Comparison of ENCODE assay signal across 8 mouse cellular contexts in the genomic region with DNA sequence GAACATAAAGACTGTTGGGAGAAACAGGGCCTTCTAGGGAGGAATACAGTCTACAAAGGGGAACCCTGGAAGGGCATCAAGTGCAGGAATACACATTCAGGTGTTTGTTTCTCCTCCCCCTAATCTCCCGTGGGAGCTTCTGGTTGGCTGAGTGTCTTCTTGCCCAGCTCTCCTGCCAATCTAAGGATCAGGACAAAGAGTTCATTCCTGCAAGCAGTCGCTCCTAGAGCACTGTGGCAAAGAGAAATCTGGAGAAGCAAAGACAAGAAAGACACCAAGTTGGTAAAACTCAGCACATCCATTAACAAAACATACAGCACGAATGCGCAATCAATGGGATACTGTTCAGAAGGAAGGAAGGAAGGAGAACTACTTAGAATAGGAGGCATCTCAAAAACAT. TPM values are rescaled to one million over a fixed set of nuclear protein-coding genes. Genes with fewer than 3 reads are reported as not detected.
A peak's percentile ranks its signal among the peaks of the same experiment; 100 is the strongest.
DNase-seq lines count a peak whose midpoint lies in the region; ATAC-seq and TF ChIP-seq lines count a peak whose summit lies in the region.

No protein-coding gene starts in this region.

- H3K9me3 ChIP-seq in lung, embryonic 16.5 days (ENCODE audit: control insufficient read depth, low read length), result no peaks in the 10 kb centered on the region

- H3K27me3 ChIP-seq in cerebellum, adult 2 months (ENCODE audit: control insufficient read depth, insufficient read depth, low read length), result no peaks in the 10 kb centered on the region
- H3K27me3 ChIP-seq in lung, embryonic 16.5 days (ENCODE audit: control insufficient read depth, insufficient read depth, low read depth, low read length), result no peaks in the 10 kb centered on the region
- no peaks in the 10 kb centered on the region for H3K27me3 ChIP-seq in small intestine, adult 2 months (ENCODE audit: control insufficient read depth, insufficient read depth, low read length)

- no peak for TF ChIP-seq CTCF in cerebellum, adult 2 months (IDR thresholded peaks at IDR 0.05; ENCODE audit: borderline replicate concordance, insufficient read depth, low read depth, low read length)
- no peak for TF ChIP-seq CTCF in small intestine, adult 2 months (IDR thresholded peaks at IDR 0.05; ENCODE audit: extremely low read depth, insufficient read length, insufficient replicate concordance, low read depth, low read length)

- peak overlapping the region; percentile 99; the same call in 1 of the 2 replicates for H3K27ac ChIP-seq in cerebellum, adult 2 months (ENCODE audit: insufficient read depth, low read length)
- no peak overlapping the region for H3K27ac ChIP-seq in lung, embryonic 16.5 days (ENCODE audit: low read length)
- H3K27ac ChIP-seq in small intestine, adult 2 months (ENCODE audit: insufficient read depth, low read depth, low read length), result peak overlapping the region; percentile 85; the same call in 1 of the 2 replicates

- peak overlapping the region; percentile 81 for H3K4me2 ChIP-seq in lung, embryonic 16.5 days (ENCODE audit: low read depth, low read length)

- 71% methylated on average over 4 of the region's 4 CpGs for WGBS in cerebellum, adult 2 months
- WGBS in lung, embryonic 16.5 days, result 73% methylated on average over 4 of the region's 4 CpGs
- WGBS in small intestine, adult 2 months, result 57% methylated on average over 4 of the region's 4 CpGs

- peak in 1 of 2 experiments; percentile 12 for DNase-seq in cerebellum, adult 2 months
- no peak for DNase-seq in cerebellum, postnatal 36 days
- DNase-seq in lung, postnatal 25 days (ENCODE audit: low spot score), result no peak
- peak; percentile 3 to 46 for DNase-seq in kidney, postnatal 25 days
- no peak for DNase-seq in ovary, postnatal 36 days (ENCODE audit: low spot score)
- DNase-seq in natural killer cell, adult 2 months (ENCODE audit: low spot score in 2 of 2), result no peak

- TF ChIP-seq POLR2A in cerebellum, adult 2 months (IDR thresholded peaks at IDR 0.05; ENCODE audit: borderline replicate concordance, insufficient read depth, low read length), result no peak
- no peak for TF ChIP-seq POLR2A in small intestine, adult 2 months (IDR thresholded peaks at IDR 0.05; ENCODE audit: low read depth, low read length)

- H3K36me3 ChIP-seq in lung, embryonic 16.5 days (ENCODE audit: control insufficient read depth, insufficient read depth, low read length), result no peaks in the 10 kb centered on the region
- H3K36me3 ChIP-seq in small intestine, adult 2 months (ENCODE audit: control insufficient read depth, insufficient read depth, low read length), result peaks cover 2% of the 10 kb centered on the region; the same call in 1 of the 2 replicates

- H3K4me3 ChIP-seq in cerebellum, adult 2 months (replicated peaks; ENCODE audit: insufficient read depth, low read depth, low read length), result no peak overlapping the region
- no peak overlapping the region; the same call in 1 of the 2 replicates for H3K4me3 ChIP-seq in lung, embryonic 16.5 days (ENCODE audit: low read length)
- H3K4me3 ChIP-seq in small intestine, adult 2 months (ENCODE audit: low read depth, low read length), result no peak overlapping the region

- H3K4me1 ChIP-seq in cerebellum, adult 2 months (ENCODE audit: control insufficient read depth, insufficient read depth, low read length), result peaks cover 3% of the 10 kb centered on the region; the same call in 1 of the 2 replicates
- peaks cover 6% of the 10 kb centered on the region for H3K4me1 ChIP-seq in lung, embryonic 16.5 days (replicated peaks; ENCODE audit: control insufficient read depth, insufficient read depth, low read length)
- H3K4me1 ChIP-seq in small intestine, adult 2 months (ENCODE audit: control insufficient read depth, insufficient read depth, insufficient read length, low read length), result peaks cover 3% of the 10 kb centered on the region

- ATAC-seq in lung, embryonic 16.5 days (ENCODE audit: low read depth), result no peak

- no peak overlapping the region; the same call in 1 of the 2 replicates for H3K9ac ChIP-seq in lung, embryonic 16.5 days (ENCODE audit: low read length)

RNA-seq across cellular contexts. Expression of a gene that starts 1.4 kb away (rescaled TPM):
- 18.7 and 19.8 TPM in 2 replicates for polyA plus RNA-seq in cerebellum, adult 2 months (2012; rRNA removed)
- polyA plus RNA-seq in lung, embryonic 16.5 days (2015; fragmentation: Nextera tagmentation; extraction: Ambion mirVana), result 19.0 and 21.8 TPM in 2 replicates
- 18.1 and 27.7 TPM in 2 replicates for polyA plus RNA-seq in small intestine, adult 2 months (2012; rRNA removed)

Comparison
In these comparisons a context has a peak if more than half of its experiments do, and no peak if none do; other contexts are left out.
1. DNase-seq: peak in kidney, postnatal 25 days (2 of 2); none in cerebellum, postnatal 36 days (0 of 2), lung, postnatal 25 days (single experiment), ovary, postnatal 36 days (single experiment) and natural killer cell, adult 2 months (0 of 2).